Mouse (Mus musculus): ENCODE data around the gene Cabin1.

- no peak for TF ChIP-seq CTCF (IDR thresholded peaks at IDR 0.05; ENCODE audit: borderline replicate concordance, extremely low read depth, insufficient read depth, insufficient read length)
- TF ChIP-seq POLR2A (IDR thresholded peaks at IDR 0.05; ENCODE audit: borderline replicate concordance, extremely low read depth, insufficient read depth, insufficient read length, poor library complexity, severe bottlenecking): no peak
Observed at GRCm38 (mm10) chr10:75649001-75649400, 115.1 kb downstream of the Cabin1 start.

Measured in brain, embryonic 14.5 days (tissue).